Mouse (Mus musculus) G1E (cell line): Measurements from ENCODE around the gene Ccl3.

Experiments
- CTCF ChIP-seq: IDR thresholded peaks from 2 replicates; pipeline ENCODE4 v1.5.1; 2012; ENCODE audit warnings: low read depth, low read length, inconsistent platforms, mixed read lengths
- GATA1 ChIP-seq: IDR thresholded peaks from 2 replicates; pipeline ENCODE4 v1.6.1; 2012; ENCODE audit warnings: borderline replicate concordance, low read length, inconsistent platforms, mixed read lengths
- GATA2 ChIP-seq: IDR thresholded peaks from 2 replicates; pipeline ENCODE4 v1.6.1; 2012; ENCODE audit warnings: low read depth, low read length, inconsistent platforms, borderline replicate concordance
- POLR2AphosphoS5 ChIP-seq: IDR thresholded peaks from 2 replicates; pipeline ENCODE4 v1.6.1; 2012; ENCODE audit warnings: low read depth, low read length, inconsistent platforms; ENCODE audit not compliant: insufficient replicate concordance
- TAL1 ChIP-seq: conservative IDR thresholded peaks from 2 replicates; pipeline ENCODE4 v1.6.1; 2012; ENCODE audit warnings: low read depth, low read length, inconsistent platforms, mixed read lengths

DNA sequence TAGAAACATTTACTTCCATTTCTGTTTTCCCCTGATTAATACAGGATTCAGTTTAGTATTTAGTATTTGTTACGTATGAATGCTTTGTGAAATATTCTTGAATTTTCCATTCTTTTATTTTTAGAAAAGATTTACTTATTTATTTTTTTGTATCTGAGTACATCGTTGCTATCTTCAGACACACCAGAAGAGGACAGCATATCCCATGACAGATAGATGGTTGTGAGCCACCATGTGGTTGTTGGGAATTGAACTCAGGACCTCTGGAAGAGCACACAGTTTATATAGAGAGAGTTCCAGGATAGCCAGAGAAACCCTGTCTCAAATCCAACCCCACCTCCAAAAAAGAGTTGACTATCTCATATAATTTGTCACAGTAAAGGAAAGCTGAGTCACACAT, 14.3 kb downstream of the Ccl3 start:
- TF ChIP-seq CTCF (no peak), TAL1 (no peak), GATA1 (no peak), POLR2AphosphoS5 (no peak), GATA2 (no peak)
